Mouse (Mus musculus) adrenal gland, adult 2 months (tissue): ENCODE measurements around the gene Tradd. TPM values are rescaled to one million over a fixed set of nuclear protein-coding genes. Genes with fewer than 3 reads are reported as not detected.

ENCODE experiments used
- DNase-seq: peaks from one replicate; pipeline ENCODE4 v3.0.0; 2021
- polyA plus RNA-seq: library from polyadenylated mRNA; depleted of rRNA; stranded (reverse); fragments of >200 nt; gene quantifications from 2 replicates; pipeline ENCODE4 v1.2.3, GENCODE M21; 2012
- total RNA-seq, 2 experiments: library from RNA; stranded (reverse); gene quantifications; 2 replicates each; pipeline ENCODE4 v1.2.3; 2021

Tradd gene
- total and polyA plus RNA-seq, 3 experiments = 11.7 to 26.5 (median 12.4) TPM

DNA sequence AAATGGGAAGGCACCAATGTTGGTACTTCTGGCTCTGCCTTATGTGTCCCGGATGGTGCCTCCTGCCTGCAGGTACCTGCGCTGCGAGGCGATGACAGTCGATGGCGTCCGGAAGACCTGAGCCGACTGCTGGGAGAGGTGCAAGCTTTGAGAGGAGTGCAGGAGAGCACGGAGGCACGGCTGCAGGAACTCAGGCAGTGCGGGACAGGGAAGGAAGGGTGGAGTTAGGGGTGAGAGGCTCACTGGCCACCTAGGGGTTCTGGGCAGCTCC lies 6.4 kb upstream of the Tradd start:
- DNase-seq = no peak

DNA sequence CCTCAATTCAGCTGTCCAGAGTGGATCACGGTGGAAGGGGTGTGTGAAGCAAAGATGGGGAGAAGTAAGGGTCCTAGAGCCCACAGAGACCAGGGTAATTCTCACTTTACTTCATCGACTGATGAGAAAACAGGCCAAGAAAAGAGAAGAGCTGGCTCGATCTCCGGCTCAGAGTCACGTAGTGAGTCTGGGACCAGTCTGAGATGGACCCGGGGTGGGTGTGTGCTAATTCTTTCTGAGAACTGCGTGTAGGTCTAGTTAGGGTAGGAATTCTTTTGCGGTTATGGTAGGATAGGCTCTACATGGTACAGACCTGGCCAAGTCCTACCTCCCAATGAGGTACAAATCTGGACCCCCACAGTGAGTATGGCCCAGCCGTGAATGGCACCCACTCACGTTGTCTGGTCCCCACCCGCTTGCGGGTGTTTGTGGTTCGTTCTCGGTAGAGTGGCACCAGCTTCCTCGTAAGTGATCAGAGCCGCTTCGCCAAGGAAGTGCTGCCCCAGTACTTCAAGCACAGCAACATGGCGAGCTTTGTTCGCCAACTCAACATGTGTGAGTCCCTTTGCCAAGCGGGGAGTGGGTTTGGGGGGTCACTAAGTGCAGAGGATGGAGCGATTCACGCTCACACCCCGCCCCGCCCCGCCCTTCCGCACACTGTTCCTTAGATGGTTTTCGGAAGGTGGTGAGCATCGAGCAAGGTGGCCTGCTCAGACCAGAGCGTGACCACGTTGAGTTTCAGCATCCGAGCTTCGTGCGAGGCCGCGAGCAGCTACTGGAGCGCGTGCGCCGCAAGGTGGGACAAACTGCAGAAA lies 5.9 kb upstream of the Tradd start:
- DNase-seq = no peak

DNA sequence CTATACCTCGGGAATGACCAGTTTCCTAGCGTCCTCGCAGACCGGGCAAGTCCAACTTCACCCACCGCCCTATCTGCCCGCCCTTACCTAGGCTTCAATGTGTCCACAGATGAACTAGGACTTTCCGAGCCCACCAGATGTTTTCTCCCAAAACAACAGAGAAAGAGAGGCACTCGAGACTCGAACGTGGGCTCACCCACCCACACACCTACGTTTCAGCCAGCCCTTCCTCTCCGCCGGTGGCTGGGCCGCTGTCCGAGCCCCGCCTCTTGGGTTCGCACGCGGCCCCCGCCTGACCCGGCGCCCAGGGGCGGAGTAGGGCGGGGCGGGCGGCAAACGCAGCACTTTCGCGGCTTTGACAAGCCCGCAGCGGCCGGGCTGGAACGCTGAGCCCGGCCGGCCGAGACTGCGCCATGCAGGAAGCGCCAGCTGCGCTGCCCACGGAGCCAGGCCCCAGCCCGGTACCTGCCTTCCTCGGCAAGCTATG lies 5.1 kb upstream of the Tradd start, which contains the start of gene Hsf4:
Gene Hsf4, plus strand, starts transcription at position 341 of the 487 bp plus-strand sequence.
- peak; percentile 87 for DNase-seq

DNA sequence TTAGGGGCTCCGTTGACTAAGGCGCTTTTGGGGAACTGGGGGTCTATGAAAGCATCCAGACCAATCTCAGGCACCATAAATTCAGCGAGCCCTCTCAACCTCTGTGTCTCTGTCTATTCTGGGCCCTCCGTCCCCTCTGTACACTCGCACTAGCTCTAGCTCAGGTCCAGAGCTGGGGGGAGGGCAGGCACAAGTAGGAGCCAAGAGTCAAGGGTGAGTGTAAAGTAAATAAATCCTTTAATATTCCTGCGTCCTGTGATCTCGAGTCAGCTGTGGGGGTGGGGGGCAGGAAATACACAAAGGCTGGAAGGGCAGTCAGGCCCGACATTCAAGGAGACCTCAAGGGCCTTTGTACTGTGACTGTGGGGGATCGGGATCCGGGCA lies 4.7 kb upstream of the Tradd start:
- DNase-seq = peak; percentile 34

DNA sequence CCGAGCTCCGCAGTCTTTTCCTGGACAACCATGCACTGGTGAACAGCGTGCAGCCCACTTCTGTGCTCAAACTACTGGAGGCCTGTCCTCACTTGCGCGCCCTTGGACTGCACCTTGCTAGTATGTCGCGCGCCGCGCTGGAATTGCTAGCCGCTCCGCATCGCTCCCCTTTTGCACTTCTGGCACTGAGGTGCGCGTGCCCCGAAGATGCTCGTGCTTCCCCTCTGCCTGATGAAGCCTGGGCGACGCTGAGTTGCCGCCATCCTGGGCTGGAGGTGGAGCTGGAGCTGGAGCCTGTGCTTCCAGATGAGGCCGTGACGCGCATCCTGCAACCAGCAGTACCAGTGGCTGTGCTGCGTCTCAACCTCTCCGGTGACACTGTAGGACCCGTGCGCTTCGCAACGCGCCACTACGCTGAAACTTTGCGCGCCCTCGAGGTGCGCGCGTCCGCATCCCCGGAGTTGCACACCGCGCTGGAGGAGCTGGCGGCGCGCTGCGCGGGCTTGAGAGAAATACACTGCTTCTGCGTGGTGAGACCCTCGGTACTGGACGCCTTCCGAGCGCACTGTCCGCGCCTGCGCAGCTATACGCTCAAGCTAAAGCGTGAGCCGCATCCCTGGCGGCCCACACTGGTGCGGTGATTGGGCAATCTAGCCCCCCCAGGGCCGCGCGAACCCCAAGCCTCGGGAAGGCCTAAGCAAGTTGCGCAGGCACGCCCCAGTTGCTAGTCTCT lies 4.1 kb upstream of the Tradd start:
- DNase-seq = peak; percentile 42

DNA sequence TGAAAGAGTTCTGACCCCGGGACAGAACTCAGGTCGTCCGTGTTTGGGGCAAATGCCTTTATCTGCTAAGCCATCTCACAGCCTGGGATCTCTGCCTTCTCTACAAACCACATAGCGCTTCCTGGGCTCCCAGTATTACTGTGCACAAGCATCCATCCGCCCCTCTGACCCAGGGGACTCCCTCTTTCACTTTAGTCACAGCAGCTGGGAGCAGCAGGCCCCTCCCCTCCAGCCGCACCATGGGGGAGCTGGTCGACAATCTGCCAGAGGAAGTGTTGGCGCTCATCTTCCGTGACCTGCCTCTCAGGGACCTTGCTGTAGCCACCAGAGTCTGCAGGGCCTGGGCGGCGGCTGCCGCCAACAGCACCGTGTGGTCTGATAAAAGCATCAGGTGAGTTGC lies 2.4 kb upstream of the Tradd start:
- DNase-seq = no peak

DNA sequence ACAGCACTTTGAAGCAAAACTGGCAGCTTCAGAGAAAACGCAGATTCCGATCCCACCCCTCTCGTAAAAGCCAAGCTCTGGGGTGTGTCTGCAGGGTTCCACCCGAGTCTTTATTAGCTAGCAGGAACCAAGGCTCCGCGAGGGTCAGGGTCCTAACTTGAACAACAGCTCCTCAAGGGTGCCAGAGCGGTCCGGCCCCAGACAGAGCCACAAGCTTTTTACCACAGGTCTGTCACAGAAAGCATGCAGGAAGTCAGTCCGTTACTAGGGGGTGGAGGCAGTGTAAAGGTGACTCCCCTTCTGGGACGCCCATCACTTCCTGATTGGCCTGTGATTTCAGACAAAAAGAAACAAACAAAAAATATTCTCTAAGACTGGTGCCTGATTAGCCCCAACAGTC lies 719 bp upstream of the Tradd start:
- no peak for DNase-seq

DNA sequence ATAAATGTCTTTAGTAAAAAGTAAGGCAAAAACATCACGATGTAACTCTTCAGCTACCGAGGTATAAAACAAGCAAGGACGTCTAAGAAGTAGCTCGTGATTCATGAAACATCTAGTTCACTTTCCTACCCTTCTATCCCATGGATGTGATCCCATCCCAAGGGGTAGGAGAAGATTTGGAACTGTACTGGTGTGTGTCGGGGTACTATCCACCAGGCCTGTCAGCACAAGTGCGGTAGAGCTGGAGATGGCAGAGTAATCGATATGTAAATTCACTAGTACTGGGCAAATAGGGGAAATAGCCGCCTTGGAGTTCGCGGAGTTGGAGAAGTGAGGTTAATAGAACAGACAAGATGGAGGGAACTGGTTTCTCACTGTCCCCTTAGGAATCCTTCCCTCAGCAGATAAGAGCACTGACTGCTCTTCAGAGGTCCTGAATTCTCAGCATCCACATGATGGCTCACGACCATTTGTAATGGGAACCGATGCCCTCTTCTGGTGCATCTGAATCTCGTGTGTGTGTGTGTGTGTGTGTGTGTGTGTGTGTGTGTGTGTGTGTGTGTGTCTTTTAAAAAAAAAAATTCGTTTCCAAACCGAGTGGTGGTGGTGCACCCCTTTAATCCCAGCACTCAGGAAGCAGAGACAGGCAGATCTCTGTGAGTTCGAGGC lies 1.0 kb downstream of the Tradd start:
- no peak for DNase-seq

DNA sequence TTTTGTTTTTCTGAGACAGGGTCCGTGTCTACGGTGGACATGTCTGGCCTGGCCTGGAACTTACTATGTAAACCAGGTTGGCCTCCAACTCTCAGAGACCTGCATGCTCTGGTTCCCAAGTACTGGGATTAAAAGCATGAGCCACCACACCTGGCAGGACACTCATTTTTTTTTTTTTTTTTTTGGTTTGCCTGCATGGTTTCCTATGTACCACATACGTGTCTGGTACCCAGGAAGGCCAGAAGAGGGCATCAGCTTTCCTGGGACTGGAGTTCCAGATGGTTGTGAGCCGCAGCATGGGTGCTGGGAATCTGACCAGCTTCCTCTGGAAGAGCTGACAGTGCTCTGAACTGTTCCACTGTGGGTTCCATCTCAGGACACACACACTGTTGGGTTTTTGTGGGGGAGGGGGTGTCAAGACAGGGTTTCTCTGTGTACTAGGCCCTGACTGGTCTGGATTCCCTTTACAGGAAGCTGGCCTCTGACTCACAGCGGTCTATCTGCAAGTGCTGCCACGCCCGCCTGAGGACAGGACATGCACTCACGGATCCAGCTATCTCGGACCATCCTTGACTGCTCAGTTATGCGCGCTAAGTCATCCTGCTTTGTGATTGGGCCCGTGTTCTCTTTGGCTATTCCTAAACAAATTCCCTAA lies 3.0 kb downstream of the Tradd start:
- no peak for DNase-seq

DNA sequence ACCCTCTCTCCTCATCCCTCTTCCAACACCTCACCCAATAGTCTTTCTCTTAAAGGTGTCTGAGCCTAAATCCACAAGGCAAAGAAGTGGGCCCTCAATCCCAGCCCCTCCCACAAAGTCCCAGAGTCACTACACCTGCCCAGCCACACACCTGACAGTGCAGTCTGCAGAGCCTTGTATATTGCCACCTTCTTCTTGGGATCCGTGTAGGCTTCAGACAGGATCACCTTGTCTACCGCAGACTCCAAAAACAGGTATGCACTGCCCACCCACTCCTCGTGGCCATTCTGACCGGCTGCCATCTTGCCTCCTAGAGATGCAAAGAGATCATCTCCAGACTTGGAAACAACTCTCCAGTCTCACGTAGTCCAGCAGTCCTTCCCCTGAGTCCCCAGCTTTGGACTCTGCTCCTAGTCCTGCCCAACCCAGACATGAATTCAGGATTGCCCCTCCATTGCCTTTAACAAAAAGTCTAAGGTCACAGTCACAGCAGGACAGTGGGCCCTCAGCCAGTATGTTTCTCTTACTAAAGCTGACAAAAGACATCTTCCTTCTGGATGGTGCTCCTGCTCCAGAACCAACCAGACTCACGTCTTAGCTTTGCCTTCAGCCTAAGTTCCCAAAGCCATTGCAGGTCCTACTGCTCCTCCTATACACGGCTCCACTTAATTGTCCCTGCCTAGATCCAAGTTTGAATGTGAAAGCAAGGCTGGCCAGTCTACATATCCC lies 3.9 kb downstream of the Tradd start:
- DNase-seq = no peak

DNA sequence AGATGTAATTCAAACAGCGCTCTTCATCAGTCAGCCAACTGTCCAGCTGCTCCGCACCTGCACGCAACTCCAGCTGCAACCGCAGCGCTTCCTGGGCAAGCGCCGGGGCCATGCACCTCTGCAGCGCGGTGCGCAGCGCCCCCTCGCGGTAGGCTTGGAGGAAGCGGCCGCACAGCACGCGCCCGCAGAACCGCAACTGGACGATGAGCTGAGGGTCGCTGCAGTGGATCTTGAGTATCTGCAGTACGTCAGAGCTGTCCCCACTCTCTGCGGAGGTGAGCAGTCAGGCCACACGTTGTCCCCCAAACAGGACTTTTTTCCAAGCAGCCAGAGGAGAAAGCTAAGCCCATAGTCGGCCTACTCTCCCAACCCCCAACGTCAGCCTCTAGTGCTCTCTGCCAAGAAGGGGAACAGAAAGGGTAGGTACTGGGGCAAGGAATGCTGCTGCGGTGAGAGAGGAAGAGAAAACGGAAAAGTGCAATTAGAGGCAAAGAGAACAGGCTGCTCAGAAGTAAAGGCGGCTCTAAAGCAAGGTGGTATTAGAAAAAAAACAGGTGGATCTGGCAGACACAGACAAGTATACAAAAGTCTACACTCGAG lies 4.6 kb downstream of the Tradd start:
- DNase-seq = peak; percentile 81

DNA sequence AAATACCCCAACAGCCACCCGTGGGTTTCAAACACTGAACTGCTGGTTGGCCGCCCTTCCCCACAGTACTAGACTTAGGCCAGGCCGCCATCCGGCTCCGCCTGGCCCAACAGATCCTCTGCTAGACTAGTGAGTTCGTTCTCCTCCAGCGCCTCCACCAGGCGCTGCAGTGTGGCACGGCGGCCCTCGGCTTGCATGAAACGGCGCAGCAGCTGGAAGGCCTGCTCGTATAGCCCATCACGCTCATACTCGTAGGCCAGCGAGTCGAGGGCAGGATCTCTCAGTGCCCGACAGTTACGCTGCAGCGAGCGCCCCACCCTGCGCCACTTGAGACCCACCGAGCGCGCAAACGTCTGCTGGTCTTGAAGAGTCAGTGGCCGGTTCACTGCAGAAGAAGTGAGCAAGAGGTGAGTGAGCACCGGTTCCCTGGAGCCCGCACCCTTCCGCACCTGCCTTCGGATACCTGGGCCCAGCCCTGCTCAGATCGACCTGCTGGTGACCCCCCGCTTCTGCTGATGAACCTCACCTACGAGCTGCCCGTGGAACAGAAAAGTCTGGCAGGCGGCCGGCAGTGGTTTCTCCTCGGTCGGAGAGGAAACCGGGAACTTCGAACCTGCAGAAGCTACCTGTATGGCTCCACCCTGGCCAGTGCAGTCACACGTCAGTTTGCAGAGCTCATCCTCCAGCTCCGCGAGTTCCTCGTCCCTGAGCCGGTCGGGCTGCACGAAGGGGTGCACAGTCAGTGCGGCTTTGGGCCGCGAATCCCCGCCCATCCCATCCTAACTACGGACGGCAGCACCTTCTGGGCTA lies 5.3 kb downstream of the Tradd start:
- DNase-seq = no peak

DNA sequence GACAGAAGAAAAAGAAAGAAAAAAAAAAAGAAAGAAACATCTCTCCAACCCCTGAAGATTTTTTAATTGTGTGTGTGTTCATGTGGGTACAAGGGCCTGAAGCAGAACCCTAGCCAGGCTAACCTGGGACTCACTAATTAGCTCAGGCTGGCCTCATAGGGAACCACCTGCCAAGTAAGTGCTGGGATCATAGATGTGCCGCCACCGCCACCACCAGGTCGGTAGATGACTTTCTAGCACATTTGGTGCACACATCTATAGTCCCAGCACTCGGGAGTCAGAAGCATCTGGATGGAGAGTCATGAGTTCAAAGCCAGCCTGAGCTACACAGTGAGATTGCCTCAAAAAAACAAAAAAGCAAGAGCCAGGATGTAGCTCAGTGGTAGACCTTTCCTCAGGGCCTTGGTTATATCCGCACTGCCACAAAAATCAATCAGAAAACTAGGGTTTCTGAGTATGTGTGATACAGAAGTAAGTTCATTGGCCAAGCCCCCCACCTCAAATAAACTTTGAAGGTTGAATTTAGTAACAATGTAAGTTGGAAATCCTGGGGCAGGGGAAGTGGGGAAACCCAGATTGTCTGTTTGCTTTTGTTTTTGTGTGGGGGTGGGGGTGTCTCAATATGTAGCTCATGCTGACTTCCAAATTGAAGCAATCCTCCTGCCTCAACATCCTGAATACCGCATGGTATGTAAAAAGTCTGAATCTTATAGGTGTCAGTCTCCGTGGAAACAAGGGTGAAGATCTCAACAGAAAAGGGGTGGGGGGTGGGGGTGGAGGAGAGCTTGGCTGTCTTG lies 6.9 kb downstream of the Tradd start:
- no peak for DNase-seq

DNA sequence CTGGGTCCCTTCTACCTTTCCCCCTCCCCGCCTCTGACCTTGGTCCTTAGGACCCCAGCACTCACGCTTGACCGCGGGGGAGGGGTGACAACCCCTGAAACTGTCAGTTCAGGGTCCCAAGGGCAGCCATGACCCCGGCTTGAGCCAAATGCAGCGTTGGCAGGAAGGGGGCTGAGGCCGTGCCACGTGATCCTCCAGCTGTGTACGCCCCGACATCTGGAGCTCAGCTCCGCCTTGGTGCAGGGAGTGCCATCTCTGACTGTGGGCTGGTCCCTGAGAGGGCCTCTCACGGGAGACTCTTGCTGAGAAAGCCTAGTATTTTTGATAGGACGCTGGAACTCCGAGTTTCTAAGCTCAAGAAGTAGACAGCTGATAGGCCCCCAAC lies 9.5 kb downstream of the Tradd start, which contains the start of gene B3gnt9:
Gene B3gnt9, minus strand, starts transcription at position 188 of the 385 bp plus-strand sequence.
- peak; percentile 52 for DNase-seq

DNA sequence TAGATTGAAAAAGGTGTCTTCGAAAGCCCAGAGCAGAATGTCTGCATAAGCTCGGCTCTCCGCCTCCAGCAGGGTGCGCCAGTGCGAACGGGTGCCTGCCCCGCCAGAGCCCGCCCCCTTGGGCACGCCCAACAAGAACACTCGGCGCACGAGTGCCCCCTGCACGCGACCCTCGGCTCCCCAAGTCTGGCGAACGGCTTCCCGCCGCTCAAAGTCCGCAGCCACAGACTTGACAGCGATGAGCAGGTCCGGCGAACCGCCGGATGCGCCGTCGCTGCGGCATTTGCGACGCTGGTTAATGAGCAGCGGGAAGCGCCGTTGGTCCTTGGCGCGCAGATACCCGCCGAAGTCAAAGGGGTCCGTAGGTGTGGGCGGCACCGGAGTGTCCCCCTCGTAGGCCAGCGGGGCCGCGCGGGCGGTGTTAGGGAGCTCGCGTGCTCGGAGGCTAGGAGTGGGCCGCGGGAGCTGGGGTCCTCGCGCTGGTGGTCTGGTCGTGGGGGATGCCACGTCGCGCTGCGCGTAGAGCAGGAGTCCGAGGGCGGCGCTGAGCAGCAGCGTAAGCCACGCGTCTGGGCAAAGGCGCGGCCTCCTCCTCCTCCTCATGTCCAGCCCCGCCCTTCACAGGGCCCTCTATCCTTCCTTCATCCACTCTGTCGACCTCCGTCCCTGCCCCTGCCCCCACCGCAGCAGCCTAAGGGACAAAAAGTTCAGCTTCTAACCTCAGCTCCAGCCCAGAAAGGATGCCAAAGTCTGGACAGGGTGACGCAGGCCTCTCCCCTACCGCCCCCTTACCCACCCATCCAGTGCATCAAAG lies 10.1 kb downstream of the Tradd start:
- peak; percentile 90 for DNase-seq

DNA sequence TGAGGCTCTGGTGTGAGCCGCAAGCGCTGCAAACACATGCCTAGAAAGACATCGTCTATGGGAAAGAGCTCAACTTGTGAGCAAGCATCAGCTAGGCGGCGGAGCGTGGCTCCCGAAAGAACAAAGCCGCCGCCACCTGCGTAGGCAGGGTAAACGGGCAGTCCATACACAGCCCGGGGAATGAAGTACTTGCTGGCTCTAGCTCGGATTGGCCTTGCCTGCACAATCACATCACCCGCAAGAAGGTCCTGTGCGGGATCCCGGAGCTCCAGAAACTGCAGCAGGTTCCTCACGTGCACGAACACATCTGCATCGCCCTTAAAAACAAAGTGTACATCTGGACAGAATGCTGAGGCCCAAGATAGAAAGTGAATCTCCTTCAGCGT lies 10.7 kb downstream of the Tradd start:
- no peak for DNase-seq

DNA sequence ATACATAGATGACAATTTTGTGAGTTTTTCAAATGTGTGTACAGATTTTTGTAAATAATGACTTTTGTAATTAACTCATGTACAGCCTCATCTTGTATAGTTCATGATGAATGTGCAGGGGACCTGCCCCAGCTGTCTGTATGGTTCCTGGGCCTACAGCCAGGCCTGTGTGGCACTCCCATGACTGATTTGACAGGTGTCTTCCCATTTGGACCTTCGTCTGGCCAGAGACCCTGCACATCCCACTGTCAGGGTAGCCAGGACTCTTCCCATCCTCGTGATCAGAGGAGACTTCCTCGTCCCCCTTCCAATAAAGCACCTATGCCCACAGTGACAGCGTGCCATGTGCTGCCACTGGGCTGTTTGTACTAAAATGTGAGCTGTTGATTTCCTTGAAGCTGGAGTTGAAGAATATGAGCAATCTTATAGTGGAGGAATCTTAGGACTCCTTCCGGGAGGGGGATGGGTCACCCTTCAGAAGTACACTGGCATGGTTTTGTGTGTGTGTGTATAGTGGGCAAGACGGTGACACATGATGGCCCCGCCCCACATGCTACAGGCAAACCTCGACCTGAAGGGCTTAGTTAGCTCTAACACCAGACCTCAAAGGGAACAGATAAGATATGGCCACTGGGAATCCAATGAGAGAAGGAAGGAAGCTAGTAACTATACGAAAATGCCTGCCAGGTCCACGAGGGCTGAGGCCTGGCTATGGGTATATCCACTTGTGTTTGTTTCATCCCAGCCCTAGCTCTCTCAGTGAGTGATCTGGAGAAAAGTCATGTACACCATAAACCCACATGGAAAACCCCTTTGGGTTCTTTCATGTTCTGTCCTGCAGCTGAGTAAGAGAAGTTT lies 11.5 kb downstream of the Tradd start:
- no peak for DNase-seq

DNA sequence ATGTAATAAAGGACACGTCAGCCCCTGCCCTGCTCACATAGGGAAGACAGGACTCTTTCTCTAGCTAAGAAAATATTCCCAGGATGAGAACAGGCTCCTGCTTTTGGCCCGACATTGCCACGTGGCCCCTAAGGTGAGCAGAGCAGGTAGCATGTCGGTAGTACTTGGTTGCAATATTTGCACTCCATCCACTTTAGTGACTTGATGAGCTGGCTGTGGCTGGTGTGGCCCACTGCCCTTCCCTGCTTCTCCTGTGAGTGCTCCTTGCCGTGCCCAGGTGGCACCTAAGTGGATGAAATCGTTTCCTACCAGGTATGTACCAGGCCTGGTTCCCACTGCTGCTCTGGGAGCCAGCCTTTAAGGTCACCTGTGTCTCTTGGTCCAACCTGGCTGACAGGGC lies 12.5 kb downstream of the Tradd start:
- DNase-seq = no peak
